Mouse (Mus musculus) spleen, adult 18-20 months (tissue): ENCODE results near the gene Rasa1.
A peak's percentile ranks its signal among the peaks of the same experiment; 100 is the strongest.

Source experiments
- DNase-seq, 2 experiments: peaks; one replicate each; pipeline ENCODE4 v3.0.0; 2022; ENCODE audit warnings: mixed read lengths in 2 of 2

The Rasa1 gene

DNA sequence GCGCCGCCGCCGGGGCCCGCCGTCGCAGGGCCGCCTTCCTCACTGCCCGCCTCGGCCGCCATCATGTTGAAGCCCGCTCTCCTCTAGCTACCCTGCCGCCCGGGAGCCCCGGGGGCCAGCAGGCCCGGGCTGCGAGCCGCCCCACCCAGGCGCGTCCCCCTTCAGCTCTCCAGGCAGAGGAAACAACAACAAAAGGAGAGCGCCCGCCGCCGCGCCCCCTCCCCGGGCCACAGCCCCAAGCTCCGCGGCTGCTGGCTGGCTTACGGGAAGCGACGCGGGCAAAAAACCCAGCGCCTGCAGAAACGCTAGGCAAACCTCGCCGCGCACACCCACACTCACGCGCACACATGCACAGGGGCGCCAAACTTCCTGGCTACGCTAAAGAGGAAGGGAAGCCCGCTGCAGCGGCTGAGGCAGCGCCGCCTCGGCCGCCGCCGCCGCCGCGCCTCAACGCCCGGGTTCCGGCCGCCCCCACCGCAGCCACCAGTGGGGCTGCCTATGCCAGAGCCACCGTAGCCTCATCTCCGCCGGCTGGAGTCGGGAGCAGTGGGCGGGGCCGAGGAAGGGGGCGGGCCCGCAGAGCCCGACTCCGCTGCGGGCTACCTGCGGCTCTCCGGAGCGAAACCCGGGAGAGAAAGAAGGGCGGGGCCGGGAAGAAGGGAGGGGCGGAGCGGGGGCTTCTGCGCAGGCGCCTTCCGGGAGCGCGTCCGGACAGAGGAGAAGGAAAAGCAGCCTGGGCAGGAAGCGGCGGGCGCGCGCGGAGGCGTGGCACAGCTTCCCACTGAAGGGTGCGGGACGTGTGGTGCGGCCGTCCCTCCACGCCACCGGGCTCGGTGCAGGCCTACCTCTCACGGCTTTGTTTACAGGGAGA, at the start of gene Rasa1:
Gene Rasa1 (minus strand): TSS at position 288 of the 871 bp plus-strand sequence.
- DNase-seq = peak; percentile 86 to 87

DNA sequence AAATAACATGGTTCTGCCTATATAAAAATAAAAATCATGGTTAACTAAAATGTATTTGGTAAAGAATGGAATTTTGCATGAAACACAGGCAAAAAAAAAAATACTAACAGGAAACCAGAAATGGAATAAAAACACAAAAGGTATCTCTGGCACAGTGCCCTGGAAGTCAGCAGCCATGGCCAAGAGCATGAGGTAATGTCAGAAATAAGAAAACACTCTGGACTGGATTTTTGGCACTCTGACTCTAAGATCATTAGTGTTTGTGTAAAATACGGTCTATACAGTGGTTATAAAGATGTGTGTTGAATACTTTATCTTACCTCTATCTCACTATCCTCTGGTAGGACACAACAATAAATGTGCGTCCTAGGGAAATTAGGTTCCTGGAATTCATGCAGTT, 22.6 kb upstream of the Rasa1 start:
- no peak for DNase-seq

DNA sequence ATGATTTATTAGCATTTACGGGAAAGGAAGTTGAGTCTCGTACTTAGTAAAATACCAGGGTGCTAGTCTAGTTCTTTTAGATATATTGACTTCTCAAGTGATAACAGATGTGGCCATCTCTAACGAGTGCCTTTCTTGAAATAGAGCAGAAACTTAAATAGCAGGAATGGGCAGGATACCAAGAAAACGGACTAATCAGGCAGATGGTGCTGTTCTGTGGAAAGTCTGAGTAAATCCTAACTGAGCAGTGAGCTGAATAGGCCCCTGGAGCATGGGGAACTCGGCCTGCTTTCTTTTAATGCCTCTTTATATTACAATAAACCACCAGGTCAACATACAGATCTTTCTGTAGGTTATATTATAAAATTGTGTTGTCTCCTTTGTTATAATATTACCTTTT, 22.0 kb upstream of the Rasa1 start:
- no peak for DNase-seq

- DNase-seq = no peak
Measured at GRCm38 (mm10) chr13:85310483-85310882, 21.6 kb upstream of the Rasa1 start.

DNA sequence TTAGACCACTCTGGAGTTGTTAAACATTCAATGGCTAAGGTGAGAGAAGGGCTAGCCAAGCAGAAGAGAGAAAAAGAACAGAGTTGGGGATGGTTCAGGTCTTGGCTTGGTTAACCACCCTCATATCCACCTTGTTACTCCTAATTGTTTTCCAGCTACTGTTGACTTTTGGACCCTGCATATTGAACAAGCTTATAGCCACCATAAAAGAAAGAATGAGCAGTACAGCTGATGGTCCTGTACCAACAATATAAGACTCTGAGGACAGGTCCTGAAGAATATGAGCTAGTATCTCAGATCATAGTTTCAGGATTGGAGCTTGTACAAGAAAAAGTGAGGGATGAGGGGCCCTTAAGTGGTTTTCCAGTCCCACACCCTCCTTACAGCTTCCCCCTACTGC, 17.1 kb upstream of the Rasa1 start:
- no peak for DNase-seq

DNA sequence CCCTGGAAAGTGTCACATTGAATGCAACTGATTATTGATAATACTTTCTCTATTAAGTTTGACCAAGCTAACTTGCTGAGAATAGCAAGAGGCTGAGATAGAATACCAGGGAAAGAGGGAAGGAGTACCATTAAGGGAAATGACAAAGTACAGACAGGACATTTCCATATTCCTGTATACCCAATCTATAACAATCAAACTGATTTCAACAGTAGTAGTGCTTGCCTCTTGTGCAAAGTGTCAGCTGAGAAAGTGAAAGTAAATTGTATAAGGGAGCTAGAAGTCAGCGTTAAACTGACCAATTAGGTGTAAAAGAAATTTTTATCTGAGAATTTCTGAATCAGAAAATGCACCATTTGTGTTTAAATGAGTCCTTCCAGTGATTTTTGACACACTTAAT, 1.7 kb upstream of the Rasa1 start:
- DNase-seq = no peak

DNA sequence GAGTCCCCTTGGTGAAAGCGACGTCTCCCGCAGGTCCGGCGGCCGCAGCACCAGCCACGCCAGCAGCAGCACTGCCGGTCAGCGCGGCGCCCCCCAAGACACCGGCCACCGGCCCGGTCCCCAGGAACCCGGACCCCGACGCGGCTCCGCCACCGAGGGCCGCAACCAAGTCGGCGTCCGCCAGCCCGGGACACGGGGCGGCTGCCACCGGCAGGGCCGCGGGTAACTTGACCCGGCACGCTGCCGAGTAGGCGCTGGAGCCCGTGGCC, 422 bp downstream of the Rasa1 start:
- no peak for DNase-seq

- DNase-seq = peak in 1 of 2 experiments; percentile 44
Measured at GRCm38 (mm10) chr13:85287876-85288573, 905 bp downstream of the Rasa1 start.

DNA sequence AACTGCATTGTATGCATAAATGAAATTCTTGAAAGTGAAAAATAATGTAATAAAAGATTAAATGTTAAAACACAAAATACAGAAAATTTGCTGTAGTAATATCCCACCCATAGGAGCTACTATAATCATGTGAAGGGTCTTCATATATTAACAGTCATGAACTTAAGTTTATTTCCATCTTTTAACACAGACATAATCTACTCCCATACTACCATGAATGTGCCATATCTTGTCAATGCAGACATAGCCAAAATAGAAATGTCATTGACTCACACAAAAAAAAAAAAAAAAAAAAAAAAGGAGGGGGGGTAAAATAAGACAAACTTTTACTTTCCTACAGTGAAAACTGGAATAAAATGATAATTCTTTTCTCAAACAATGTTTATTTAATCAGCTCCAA, 6.3 kb downstream of the Rasa1 start:
- DNase-seq = no peak

GRCm38 (mm10) chr13:85278951-85279350, 10.0 kb downstream of the Rasa1 start:
- DNase-seq = no peak

DNA sequence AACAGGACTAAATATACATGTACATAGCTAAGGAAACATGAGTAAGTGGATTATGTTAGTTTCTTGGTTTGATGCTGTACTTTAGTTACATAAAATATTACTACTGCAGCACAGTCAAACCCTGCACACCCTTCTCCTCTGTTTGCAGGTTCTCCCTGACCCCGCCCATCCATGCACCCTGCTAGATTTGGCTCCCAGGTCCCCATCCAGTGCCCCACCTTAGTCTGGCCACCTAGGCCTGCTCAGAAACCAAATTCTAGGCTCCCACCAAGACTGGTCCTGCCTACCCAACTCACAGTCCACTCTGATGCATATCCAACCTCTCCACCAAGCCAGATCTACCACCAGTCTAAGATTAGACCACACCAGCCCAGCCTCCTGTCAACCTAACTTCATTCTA, 14.4 kb downstream of the Rasa1 start:
- DNase-seq = no peak

DNA sequence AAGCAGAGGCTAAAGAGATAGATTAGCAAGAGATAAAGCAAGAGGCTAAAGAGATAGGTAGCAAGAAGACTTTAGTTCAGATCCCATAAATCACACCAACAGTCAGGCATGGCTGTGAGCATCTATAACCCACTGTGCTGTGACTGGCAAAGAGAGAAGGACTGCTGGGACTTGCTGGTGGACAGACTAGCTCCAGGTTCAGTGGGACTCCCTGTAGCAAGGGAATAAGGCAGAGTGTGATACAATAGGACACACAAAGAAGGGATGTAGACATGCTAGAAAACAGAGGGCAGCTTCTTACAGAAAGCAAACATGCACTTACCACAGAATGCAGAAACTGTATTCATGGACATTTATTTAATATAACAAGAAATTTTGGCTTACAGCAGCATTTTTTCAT, 15.1 kb downstream of the Rasa1 start:
- no peak for DNase-seq

DNA sequence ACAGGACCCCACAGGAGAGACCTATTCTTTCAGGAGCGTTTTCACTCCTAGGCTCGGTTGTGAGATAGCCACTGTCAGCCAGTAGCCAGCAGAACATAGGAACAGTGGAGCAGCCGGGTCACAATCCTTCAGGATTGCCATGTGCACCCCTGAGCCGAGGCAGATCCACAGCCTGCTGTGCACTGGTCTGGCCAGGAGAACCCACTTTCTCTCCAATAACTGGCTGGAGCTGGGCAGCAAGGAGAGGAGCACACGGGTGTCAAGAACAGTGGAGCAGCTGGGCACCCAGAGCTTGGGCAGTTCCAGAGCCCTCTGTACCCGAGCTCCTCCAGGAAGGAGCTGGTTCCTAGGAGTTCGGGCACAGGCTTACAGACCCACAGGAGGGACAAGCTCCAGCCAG, 50.2 kb downstream of the Rasa1 start:
- DNase-seq = no peak

GRCm38 (mm10) chr13:85218656-85219055, 70.3 kb downstream of the Rasa1 start:
- no peak for DNase-seq

GRCm38 (mm10) chr13:85210353-85210752, 78.6 kb downstream of the Rasa1 start:
- DNase-seq = no peak

GRCm38 (mm10) chr13:85208656-85209055, 80.3 kb downstream of the Rasa1 start:
- no peak for DNase-seq

GRCm38 (mm10) chr13:85207493-85207892, 81.4 kb downstream of the Rasa1 start:
- DNase-seq = no peak

DNA sequence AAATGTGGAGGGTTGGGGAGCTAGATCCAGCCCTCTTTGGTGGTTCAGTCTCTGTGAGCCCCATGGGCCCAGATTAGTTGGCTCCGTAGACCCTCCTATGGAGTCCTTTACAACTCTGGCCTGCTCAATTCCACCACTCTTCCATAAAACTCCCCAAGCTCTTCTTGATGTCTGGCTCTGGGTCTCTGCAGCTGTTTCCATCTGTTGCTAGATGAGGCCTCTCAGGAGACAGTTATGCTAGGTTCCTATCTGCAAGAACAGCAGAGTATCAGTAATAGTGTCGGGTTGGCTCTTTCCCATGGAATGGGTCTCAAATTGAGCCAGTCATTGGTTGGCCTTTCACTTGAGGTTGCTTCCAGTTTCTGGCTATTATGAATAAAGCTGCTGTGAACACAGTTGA, 97.7 kb downstream of the Rasa1 start:
- DNase-seq = no peak

- no peak for DNase-seq
Measured at GRCm38 (mm10) chr13:85189644-85190121, 99.2 kb downstream of the Rasa1 start.

- DNase-seq = peak; percentile 83 to 88
Measured at GRCm38 (mm10) chr13:85188903-85189643, 99.9 kb downstream of the Rasa1 start, which contains the start of gene Ccnh. TSS of gene Ccnh (plus strand) at chr13:85189408.
